Mouse (Mus musculus): ENCODE data around the gene Gm3839. TPM values are rescaled to one million over a fixed set of nuclear protein-coding genes. Genes with fewer than 3 reads are reported as not detected.
"Not testable (repeated sequence)": the region's sequence is repeated elsewhere in the genome, so short reads cannot be mapped to it uniquely, and the experiment has no call there.

The Gm3839 gene
- polyA plus RNA-seq (2017; shearing (Covaris generic)): 1 to 10 TPM; 2.5 to 3.1 TPM

- not testable (repeated sequence) for ATAC-seq
Measured at GRCm38 (mm10) chr14:11356626-11357025, at the start of gene Gm3839. Gene Gm3839, minus strand, starts transcription at chr14:11356726.

GRCm38 (mm10) chr14:11405661-11406060, 49.1 kb upstream of the Gm3839 start:
- no peak for ATAC-seq

- no peak for ATAC-seq
Measured at GRCm38 (mm10) chr14:11377846-11378245, 21.3 kb upstream of the Gm3839 start.

- ATAC-seq: no peak
Measured at GRCm38 (mm10) chr14:11375225-11375624, 18.7 kb upstream of the Gm3839 start.

DNA sequence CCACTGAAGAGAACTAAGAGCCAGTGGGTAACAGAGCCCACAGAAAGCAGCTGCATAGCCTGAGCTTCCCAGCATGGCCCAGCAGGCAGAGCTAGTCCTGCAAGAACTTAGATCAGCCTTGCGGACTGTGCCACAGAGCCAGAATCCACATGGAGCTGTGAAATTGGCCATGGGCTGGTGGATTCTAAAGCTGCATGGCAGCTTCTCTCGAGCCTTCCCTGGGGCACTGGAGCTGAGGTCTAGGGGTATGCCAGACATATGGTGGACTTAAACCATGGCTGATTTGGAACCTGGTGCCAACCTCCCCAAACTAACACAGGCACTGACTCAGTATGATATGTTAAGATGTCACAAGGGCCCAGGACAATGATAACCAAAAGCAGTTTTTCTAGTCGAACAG, 10.4 kb downstream of the Gm3839 start:
- ATAC-seq: no peak

- peak; percentile 58 for ATAC-seq
Measured at GRCm38 (mm10) chr14:11329993-11330392, 26.5 kb downstream of the Gm3839 start.

- peak; percentile 43 for ATAC-seq
Measured at GRCm38 (mm10) chr14:11307079-11307478, 49.4 kb downstream of the Gm3839 start.

GRCm38 (mm10) chr14:11287956-11288355, 68.6 kb downstream of the Gm3839 start:
- not testable (repeated sequence) for ATAC-seq

- ATAC-seq: no peak
Measured at GRCm38 (mm10) chr14:11257161-11257705, 99.3 kb downstream of the Gm3839 start.

GRCm38 (mm10) chr14:11248053-11248452, 108.5 kb downstream of the Gm3839 start:
- ATAC-seq: no peak

DNA sequence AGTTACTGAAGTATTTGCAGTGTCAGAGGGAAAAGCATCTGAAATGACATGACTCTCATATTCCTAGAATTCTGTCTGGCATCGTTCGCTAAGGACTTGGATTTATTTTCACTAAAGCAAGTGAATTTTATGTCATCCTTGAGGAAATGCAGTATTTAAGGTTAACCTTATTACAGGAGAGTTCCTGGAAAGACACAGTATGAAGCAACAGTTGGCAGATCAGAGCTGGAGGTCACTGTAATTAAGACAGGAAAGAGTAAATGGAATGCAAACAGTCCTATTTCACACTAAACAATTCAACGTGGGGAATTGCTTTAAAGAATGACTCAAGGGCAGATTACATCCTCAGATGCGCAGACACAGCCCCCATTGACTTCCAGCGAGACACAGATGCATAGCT, 112.0 kb downstream of the Gm3839 start:
- ATAC-seq: no peak

- ATAC-seq: no peak
Measured at GRCm38 (mm10) chr14:11232086-11232485, 124.4 kb downstream of the Gm3839 start.

Other genes starting within 250 kb of the Gm3839 start
- 1 to 10 TPM; 5.6 to 8.4 TPM for gene Fhit, start 194.7 kb downstream of the Gm3839 start, polyA plus RNA-seq (2017; shearing (Covaris generic))
- gene Ptprg, start 196.8 kb upstream of the Gm3839 start, polyA plus RNA-seq (2017; shearing (Covaris generic)): not detected